Mouse (Mus musculus) small intestine, adult 2 months (tissue): ENCODE measurements around the gene Rcan1. TPM values are rescaled to one million over a fixed set of nuclear protein-coding genes. Genes with fewer than 3 reads are reported as not detected.

Experiments used
- H3K27ac ChIP-seq: fragments of 200-500 bp; 2 replicates; pipeline ENCODE4 v1.5.1; 2012; ENCODE audit warnings: low read depth, low read length, control low read depth, inconsistent platforms; ENCODE audit not compliant: insufficient read depth
- H3K27me3 ChIP-seq: fragments of 200-500 bp; 2 replicates; pipeline ENCODE4 v1.6.1; 2012; ENCODE audit warnings: mild to moderate bottlenecking, moderate library complexity, low read length, inconsistent platforms; ENCODE audit not compliant: control insufficient read depth, insufficient read depth
- H3K36me3 ChIP-seq: fragments of 200-500 bp; 2 replicates; pipeline ENCODE4 v1.6.1; 2012; ENCODE audit warnings: mild to moderate bottlenecking, low read length, control low read depth, inconsistent platforms; ENCODE audit not compliant: control insufficient read depth, insufficient read depth
- H3K4me1 ChIP-seq: fragments of 200-500 bp; 2 replicates; pipeline ENCODE4 v1.6.1; 2012; ENCODE audit warnings: low read length, inconsistent platforms, mixed read lengths; ENCODE audit not compliant: control insufficient read depth, insufficient read depth, insufficient read length
- H3K4me3 ChIP-seq: fragments of 200-500 bp; 2 replicates; pipeline ENCODE4 v1.5.1; 2012; ENCODE audit warnings: low read depth, mild to moderate bottlenecking, control low read depth, inconsistent platforms, low read length, moderate library complexity
- CTCF ChIP-seq: fragments of 200-500 bp; IDR thresholded peaks from 2 replicates; pipeline ENCODE4 v1.5.1; 2012; ENCODE audit warnings: low read depth, mild to moderate bottlenecking, control low read depth, inconsistent platforms, low read length, moderate library complexity, mixed read lengths; ENCODE audit not compliant: insufficient replicate concordance, insufficient read length; ENCODE audit errors: extremely low read depth
- POLR2A ChIP-seq: fragments of 200-500 bp; IDR thresholded peaks from 2 replicates; pipeline ENCODE4 v1.6.1; 2012; ENCODE audit warnings: low read depth, mild to moderate bottlenecking, control low read depth, inconsistent platforms, low read length, moderate library complexity
- WGBS: fragments of 180-500 bp; shearing (Covaris S2); methylation state at CpG from one replicate; pipeline ENCODE4 v1.1.7; 2018; 5-methylcytosine and 5-hydroxymethylcytosine counted together
- polyA plus RNA-seq: library from polyadenylated mRNA; depleted of rRNA; stranded (reverse); fragments of >200 nt; gene quantifications from 2 replicates; pipeline ENCODE4 v1.2.3, GENCODE M21; 2012

Rcan1 gene
- polyA plus RNA-seq, 1 experiment: 9.7 TPM

DNA sequence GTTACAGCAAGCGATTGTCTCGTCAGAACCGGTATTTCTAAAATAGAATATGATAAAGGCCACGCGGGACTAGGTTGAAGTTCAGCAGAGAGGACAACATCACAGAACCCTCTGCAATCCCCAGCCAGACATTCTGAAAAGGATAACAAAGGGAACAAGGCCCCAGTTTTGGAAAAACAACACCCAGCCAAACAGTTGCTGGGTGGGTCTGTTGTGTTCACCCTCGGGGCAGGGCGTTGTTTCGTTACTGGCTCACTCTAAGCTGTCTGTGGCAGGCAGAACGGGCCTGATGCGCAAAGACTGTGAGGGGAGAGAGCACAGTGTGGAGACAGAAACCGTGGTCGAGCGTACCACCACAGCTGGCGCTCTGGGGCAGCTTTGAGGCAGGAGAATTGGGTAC, 2.2 kb downstream of the Rcan1 start:
- no peak overlapping the region for H3K27ac ChIP-seq
- no peaks in the 10 kb centered on the region; the same call in 1 of the 2 replicates for H3K4me1 ChIP-seq
- H3K4me3 ChIP-seq: no peak overlapping the region
- no peaks in the 10 kb centered on the region for H3K27me3 ChIP-seq
- 75% methylated on average over 14 of the region's 14 CpGs for WGBS
- H3K36me3 ChIP-seq: no peaks in the 10 kb centered on the region
- no peak for TF ChIP-seq CTCF
- no peak for TF ChIP-seq POLR2A

DNA sequence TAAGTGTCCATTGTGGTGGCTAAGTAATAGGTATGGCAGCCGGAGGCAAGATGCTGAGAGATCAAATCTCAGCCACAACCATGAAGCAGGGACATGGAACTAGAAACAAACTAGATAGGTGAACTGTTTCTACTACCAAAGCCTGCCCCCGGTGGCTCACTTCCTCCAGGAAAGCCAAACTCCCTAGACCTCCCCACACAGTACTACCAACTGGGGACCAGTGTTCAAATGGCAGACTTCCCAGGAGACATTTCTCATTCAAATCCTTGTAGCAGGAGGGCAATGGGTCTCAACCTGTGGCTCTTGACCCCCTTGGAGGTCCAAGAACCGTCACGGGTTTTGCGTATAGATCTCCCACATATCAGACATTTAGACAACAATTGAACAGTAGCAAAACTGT, 3.6 kb downstream of the Rcan1 start:
- WGBS: 81% methylated on average over 5 of the region's 5 CpGs

DNA sequence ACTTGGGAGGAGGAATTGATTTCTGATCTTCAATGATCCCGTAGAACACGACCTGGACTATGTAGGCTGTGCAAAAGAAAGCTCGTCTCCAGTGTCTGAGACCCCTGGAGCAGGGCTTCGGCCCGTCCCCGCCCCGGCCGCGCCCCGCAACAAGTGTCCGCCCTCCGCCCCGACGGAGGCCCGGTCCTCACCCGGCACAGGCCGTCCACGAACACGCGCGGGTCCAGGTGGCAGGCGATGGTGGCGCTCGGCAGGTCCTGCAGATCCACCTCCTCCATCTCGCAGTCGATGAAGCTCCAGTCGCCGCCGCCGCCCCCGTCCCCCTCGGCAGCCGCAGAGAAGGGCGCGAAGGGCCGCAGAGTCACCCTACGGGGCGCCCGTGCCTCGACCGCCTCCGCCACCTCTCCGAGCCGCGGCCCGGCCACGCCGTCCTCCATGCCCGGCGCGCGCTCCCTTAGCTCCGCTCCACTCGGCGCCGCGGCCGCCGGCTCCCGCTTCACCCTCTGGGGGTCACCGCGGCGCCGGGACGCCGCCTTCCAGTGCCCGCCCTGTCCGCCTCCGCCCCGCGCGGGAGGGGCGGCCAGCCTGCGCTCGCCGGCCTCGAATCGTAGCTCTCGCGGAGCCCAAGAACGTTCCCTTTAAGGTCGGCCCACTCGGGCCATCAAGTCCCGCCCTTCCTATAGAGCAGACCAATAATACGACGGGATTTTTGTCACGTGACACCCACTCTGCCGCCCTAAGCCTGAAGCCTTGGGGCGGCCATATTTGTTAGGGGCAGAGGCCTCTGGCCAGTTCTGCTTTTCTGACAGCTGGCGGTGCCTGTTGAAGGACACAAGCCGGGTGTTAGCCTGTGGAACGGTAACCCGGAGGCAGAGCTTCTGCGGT, 4.8 kb downstream of the Rcan1 start:
- Histone ChIP-seq H3K4me3 (peak overlapping the region; percentile 90), H3K27me3 (no peaks in the 10 kb centered on the region), H3K4me1 (no peaks in the 10 kb centered on the region; the same call in 1 of the 2 replicates), H3K36me3 (no peaks in the 10 kb centered on the region), H3K27ac (peak overlapping the region; percentile 19; the same call in 1 of the 2 replicates)
- 1% methylated on average over 94 of the region's 94 CpGs for WGBS
- 0 out of 2 replicates have a peak, but pooled peaks have one; percentile 9 for TF ChIP-seq POLR2A
- TF ChIP-seq CTCF: peak; percentile 33; the same call in 1 of the 2 replicates

More for the DNA sequence above, 3.6 kb downstream of the Rcan1 start:
- Histone ChIP-seq H3K27ac (no peak overlapping the region), H3K4me1 (no peaks in the 10 kb centered on the region; the same call in 1 of the 2 replicates), H3K27me3 (no peaks in the 10 kb centered on the region), H3K4me3 (no peak overlapping the region), H3K36me3 (no peaks in the 10 kb centered on the region)
- TF ChIP-seq POLR2A (no peak), CTCF (no peak)

DNA sequence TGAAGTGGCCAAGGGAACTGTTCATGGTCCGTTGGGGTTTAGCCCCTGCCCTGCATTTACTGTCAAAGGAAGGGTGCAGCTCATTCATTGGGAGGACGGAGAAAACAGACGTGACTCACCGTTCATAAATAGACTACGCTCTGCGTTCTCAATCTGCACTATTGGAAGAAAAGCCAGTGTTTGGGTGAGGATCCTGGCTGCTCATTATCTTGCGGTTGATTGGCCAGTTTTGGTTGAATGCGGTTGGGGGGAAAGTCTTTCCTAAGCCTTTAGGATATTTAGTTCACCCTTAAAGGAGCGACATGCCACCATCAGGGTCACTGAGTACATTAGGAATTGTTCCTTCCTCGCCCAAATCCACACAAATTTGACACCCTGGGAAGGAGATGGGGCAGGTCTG, 5.4 kb downstream of the Rcan1 start:
- TF ChIP-seq CTCF (no peak), POLR2A (no peak)
- Histone ChIP-seq H3K4me3 (peak overlapping the region; percentile 90), H3K27me3 (no peaks in the 10 kb centered on the region), H3K4me1 (no peaks in the 10 kb centered on the region; the same call in 1 of the 2 replicates), H3K27ac (peak overlapping the region; percentile 19; the same call in 1 of the 2 replicates), H3K36me3 (no peaks in the 10 kb centered on the region)
- 5% methylated on average over 10 of the region's 10 CpGs for WGBS

DNA sequence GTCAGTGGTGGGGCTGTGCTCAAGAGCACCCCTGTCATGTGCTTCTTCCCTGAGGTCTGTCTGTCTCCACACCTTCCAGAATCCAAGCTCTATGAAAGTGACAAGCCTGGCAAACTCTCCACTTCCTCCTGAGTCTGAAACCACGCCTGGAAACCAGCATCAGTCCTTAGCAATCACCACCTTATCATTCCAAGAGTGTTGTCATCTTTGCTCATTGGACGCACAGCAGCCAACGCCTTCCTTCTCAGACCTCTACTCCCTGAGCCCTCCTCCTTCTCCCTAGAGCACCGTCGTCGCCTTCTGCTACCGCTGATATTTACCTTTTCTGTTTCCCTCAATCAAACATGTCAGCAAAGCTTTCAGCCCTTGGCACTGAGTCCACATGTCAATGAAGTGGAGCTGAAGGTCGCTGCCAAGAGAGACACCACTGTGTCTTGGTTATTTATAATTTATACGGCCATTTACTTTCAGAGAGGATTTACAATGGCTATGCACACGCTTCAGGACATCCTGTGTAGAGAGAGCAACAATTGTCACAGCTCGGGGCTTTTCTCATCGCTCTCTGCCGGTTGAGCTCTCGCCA, 6.2 kb downstream of the Rcan1 start:
- peak overlapping the region; percentile 14; the same call in 1 of the 2 replicates for H3K27ac ChIP-seq

DNA sequence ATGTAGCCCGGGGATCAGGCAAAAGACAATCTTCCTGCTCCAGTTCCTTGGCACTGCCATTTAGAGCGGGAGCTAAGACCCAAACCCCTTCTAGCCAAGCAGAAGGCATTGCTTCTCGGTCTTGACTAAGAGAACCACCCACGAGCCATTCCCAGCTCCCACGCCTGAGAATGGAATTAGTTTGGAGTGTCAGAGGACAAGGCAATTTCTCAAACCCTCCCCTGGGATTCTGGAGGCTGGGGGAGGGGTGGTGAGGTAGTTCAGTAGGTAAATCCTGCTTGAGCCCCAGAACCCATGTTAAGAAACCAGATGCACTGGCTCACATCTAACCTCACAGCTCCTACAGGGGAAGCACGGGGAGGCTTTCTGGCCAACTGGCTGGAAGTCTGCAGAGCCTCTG, 9.3 kb downstream of the Rcan1 start:
- 70% methylated on average over 6 of the region's 6 CpGs for WGBS
- Histone ChIP-seq H3K27ac (no peak overlapping the region), H3K36me3 (no peaks in the 10 kb centered on the region), H3K4me3 (no peak overlapping the region), H3K27me3 (no peaks in the 10 kb centered on the region), H3K4me1 (no peaks in the 10 kb centered on the region; the same call in 1 of the 2 replicates)
- TF ChIP-seq CTCF (no peak), POLR2A (no peak)

More for the DNA sequence above, 6.2 kb downstream of the Rcan1 start:
- H3K27me3 ChIP-seq: no peaks in the 10 kb centered on the region
- H3K4me1 ChIP-seq: no peaks in the 10 kb centered on the region; the same call in 1 of the 2 replicates
- H3K4me3 ChIP-seq: peak overlapping the region; percentile 18
- WGBS: 15% methylated on average over 14 of the region's 14 CpGs
- TF ChIP-seq POLR2A (no peak), CTCF (no peak)
- H3K36me3 ChIP-seq: no peaks in the 10 kb centered on the region

DNA sequence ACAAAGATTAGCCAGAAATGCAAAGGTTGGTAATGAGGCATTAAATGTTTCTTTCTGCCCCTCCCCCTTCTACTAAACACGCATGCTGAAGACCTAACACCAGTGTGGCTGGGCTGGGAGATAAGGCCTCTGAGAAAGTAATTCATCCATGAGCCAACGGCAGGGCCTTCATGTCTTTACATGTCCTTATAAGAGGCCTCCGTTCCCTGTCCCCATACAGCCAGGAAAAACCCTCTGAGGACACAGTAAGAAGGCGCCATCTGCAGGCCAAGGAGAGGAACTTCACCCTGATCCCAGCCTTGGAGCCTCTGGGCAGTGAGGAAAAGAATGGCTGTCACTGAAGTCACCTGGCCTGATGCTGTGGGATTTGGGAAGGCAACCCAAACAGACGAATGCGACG, 13.1 kb downstream of the Rcan1 start:
- 28% methylated on average over 7 of the region's 7 CpGs for WGBS
- peak; percentile 93 for TF ChIP-seq CTCF
- TF ChIP-seq POLR2A: no peak
- H3K36me3 ChIP-seq: 0 out of 2 replicates have a peak, but pooled peaks cover 2% of the 10 kb centered on the region

More for the DNA sequence above, 13.1 kb downstream of the Rcan1 start:
- no peaks in the 10 kb centered on the region for H3K27me3 ChIP-seq
- no peaks in the 10 kb centered on the region for H3K4me1 ChIP-seq
- no peak overlapping the region for H3K27ac ChIP-seq
- H3K4me3 ChIP-seq: no peak overlapping the region
